Mouse (Mus musculus) brain, embryonic 14.5 days (tissue): ENCODE measurements around the gene Nrtn.

Experiments used
- CTCF ChIP-seq: fragments of 200-500 bp; IDR thresholded peaks from 2 replicates; pipeline ENCODE4 v1.5.1; 2012; ENCODE audit warnings: inconsistent platforms, mild to moderate bottlenecking, moderate library complexity, borderline replicate concordance; ENCODE audit not compliant: insufficient read depth, insufficient read length; ENCODE audit errors: extremely low read depth
- POLR2A ChIP-seq: fragments of 200-500 bp; IDR thresholded peaks from 2 replicates; pipeline ENCODE4 v1.6.1; 2012; ENCODE audit warnings: mild to moderate bottlenecking, inconsistent platforms, borderline replicate concordance; ENCODE audit not compliant: poor library complexity, insufficient read depth, insufficient read length, severe bottlenecking; ENCODE audit errors: extremely low read depth

GRCm38 (mm10) chr17:56728117-56728516 lies 29.2 kb downstream of the Nrtn start:
- TF ChIP-seq CTCF: no peak
- no peak for TF ChIP-seq POLR2A
